Mouse (Mus musculus) bone marrow, adult 2 months (tissue): ENCODE data around the gene Prr15l.

Source experiments
- CTCF ChIP-seq: fragments of 200-500 bp; IDR thresholded peaks from 2 replicates; pipeline ENCODE4 v1.5.1; 2011; ENCODE audit warnings: low read length, control low read depth; ENCODE audit not compliant: control insufficient read depth, insufficient read depth
- POLR2A ChIP-seq: fragments of 200-500 bp; IDR thresholded peaks from 2 replicates; pipeline ENCODE4 v1.6.1; 2011; ENCODE audit warnings: low read depth, mild to moderate bottlenecking, control low read depth, low read length, borderline replicate concordance; ENCODE audit not compliant: control insufficient read depth

GRCm38 (mm10) chr11:96967544-96968269 is 39.8 kb downstream of the Prr15l start:
- TF ChIP-seq POLR2A: no peak
- no peak for TF ChIP-seq CTCF
